Mouse (Mus musculus) ovary, postnatal 36 days (tissue): Measurements from ENCODE around the gene Olfr1410.

Source experiments
- DNase-seq: peaks from one replicate; pipeline ENCODE4 v3.0.0; 2022; ENCODE audit warnings: low spot score, mixed read lengths

Olfr1410 gene

GRCm38 (mm10) chr1:92640393-92640792, 34.8 kb downstream of the Olfr1410 start:
- no peak for DNase-seq

- DNase-seq = peak; percentile 91
Measured at GRCm38 (mm10) chr1:92641514-92642272, 36.1 kb downstream of the Olfr1410 start, which contains the start of gene Cops9. Gene Cops9 (minus strand): TSS chr1:92641985.

DNA sequence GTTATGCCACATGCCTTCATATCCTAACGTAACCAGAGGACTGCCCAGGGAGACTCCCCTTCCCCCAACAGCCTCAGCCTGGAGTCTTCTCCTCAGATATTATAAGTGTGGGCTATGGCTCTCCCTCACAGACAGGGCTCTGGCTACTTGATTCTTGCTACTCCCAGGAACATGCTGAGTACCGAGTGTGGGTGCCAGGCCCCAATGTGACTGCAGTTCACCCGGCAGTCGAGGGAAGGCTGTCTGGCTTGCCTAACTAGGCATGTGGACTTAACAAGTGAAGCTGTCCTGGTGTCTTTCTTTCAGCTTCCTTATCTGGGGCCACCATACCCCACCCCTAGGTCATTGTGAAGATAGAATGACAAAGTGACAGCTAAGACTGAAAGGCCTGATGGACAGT, 38.1 kb downstream of the Olfr1410 start:
- no peak for DNase-seq

- DNase-seq = no peak
Measured at GRCm38 (mm10) chr1:92644916-92645315, 39.3 kb downstream of the Olfr1410 start.

DNA sequence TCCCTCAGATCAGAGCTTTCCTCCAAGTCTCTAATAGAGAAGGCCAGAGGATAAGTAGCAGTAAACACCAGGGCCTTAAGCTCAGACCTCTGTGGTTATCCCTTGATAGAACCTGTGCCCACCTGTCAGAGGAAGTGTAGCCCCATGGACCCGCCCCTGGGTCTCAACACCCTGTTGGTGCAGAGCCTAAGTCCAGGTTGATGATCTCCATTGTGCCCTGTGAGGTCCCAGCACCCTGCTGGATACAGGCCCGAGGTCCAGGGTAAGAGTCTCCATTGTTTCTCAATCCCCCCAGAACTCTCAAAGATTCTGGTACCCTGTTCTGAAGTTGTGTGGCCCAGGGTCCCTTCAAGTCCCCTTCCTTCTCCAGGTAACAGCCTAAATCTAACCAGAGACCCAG, 40.5 kb downstream of the Olfr1410 start:
- DNase-seq = no peak

DNA sequence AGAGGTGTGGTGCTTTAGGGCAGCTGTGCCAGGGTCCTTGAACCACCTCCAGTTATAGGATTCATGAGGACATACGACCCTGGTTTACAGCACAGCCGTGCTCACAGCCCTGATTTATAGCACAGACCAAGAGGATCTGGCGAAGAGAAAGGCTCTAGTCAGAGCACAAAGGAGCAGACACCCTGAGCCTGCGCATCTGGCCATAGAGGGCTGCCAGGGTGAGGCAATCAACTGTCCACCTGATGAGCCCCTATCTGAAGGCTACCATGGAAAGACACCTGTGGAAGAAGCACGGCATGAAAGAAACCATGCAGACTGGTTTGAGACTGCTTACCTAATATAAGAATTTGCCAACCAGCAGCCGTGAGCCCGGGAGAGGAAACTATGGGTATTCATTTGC, 41.0 kb downstream of the Olfr1410 start:
- no peak for DNase-seq

GRCm38 (mm10) chr1:92647026-92647425, 41.4 kb downstream of the Olfr1410 start:
- no peak for DNase-seq

- DNase-seq = peak; percentile 68
Measured at GRCm38 (mm10) chr1:92647752-92648151, 42.2 kb downstream of the Olfr1410 start.

- DNase-seq = no peak
Measured at GRCm38 (mm10) chr1:92648197-92648596, 42.6 kb downstream of the Olfr1410 start.

DNA sequence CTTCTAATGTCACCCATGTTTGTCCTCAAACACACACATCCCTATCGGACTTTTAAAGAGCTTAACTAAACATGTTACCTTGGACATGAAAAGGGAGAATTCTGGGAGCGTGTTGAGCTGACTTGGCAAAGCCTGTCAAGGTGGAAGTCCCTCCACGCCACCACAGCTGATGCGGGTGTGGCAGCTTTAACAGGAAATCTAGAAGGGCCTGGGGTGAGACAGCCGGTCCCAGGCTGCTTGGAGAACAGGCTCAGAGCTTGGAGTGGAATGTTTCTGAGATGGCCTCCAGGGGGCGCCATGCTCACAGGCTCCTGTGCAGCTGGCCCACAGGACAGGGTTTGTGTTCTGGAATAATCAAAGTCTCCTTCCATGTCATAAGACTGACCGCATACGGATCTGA, 43.1 kb downstream of the Olfr1410 start, which contains the start of gene Otos:
Otos (minus strand) TSS at position 169 of the 400 bp plus-strand sequence.
- peak; percentile 72 for DNase-seq

GRCm38 (mm10) chr1:92651467-92651866, 45.9 kb downstream of the Olfr1410 start:
- no peak for DNase-seq

DNA sequence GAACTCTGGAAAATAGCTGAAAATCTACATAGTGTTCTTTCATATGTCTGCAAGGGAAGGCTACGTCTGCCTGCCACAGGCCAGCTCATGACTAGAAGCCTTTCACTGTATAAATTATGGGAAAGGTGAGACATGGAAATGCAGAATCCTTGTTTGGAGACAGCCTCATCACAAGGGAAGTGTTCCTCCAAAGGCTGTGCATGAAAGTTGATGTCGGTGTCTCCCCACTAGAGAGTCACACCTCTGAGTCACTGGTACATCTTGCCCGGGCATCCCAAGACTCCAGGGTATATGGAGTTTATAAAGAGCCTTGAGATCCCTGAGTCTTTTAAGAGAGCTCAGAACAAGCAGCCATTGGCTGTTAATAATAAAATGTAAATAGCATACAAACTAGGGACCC, 47.6 kb downstream of the Olfr1410 start:
- no peak for DNase-seq

DNA sequence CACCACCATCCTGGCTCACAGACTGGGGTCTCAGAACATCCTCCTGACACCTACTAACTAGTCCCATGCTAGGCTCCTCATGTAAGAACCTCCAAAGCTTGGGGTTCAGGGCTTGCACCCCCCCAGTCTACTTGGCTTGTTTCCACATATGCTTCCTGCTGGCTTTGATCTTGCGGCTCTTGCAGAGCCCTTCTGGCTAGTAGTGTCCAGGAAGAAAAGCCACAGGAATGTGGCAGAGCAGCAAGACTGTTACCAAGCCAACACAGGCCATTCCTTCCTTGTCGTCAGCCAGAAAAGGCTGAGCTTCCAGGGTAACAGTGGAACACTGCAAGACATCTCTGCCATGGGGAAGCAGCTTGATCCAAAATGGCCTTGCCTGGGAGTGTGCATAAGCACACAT, 49.1 kb downstream of the Olfr1410 start:
- DNase-seq = no peak

- DNase-seq = no peak
Measured at GRCm38 (mm10) chr1:92657025-92657820, 51.6 kb downstream of the Olfr1410 start.

DNA sequence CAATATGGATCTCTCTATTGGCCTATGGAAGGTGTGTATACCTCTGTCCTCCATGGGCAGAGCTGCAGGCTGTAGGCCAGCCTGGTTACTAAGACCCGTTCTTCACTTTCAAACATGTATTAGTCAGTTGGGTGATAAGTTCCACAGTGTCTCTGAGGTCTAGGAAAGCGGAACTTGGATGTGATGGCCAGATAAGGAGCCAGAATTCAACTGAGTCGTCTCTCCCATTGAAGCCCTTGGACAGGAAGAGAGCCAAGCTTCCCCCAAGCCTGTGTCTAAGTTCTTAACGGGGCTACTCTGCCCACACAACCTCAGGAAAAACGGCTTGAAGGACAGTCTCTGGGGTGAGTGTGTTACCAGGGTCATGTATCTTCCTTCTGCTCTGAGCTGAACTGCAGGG, 53.8 kb downstream of the Olfr1410 start:
- no peak for DNase-seq
